Mouse (Mus musculus): ENCODE measurements around the gene Rps15. TPM values are rescaled to one million over a fixed set of nuclear protein-coding genes. Genes with fewer than 3 reads are reported as not detected.

Rps15 gene
- polyA plus RNA-seq, 1 experiment from 2014 or later: 723 TPM

DNA sequence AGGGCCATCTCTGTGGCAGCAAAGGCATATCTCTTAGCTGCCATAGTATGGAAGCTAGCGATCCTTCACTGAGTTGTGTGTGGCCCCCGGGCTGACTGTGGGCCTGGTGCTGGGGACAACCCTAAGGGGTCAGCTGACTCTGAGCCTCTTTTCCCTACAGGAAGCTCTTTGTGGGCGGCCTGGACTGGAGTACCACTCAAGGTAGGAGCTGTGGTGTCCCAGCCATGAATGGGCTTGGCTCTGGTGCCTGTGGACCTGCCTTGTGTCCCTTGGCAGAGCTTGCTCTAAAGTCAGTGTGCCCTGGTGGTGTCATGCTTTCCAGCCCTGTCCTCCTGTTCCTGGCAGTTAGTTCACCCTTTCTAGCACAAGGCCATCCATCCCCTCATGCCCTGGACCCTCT lies 18.4 kb upstream of the Rps15 start:
- Histone ChIP-seq H3K4me2 (ENCODE audit: low read length) (no peak overlapping the region), H3K27ac (replicated peaks in 1 of 2; ENCODE audit: control insufficient read depth in 1 of 2, insufficient read depth in 1 of 2, low read depth in 2 of 2, low read length in 2 of 2) (no peak overlapping the region), H3K9ac (ENCODE audit: low read length) (no peak overlapping the region), H3K4me1 (ENCODE audit: control insufficient read depth in 2 of 2, insufficient read depth in 2 of 2, low read length in 2 of 2) (peaks cover 10 to 16% of the 10 kb centered on the region in 2 experiments), H3K9me3 (ENCODE audit: control insufficient read depth, low read length) (no peaks in the 10 kb centered on the region), H3K27me3 (ENCODE audit: control insufficient read depth, insufficient read depth, low read length) (no peaks in the 10 kb centered on the region), H3K36me3 (ENCODE audit: control insufficient read depth, insufficient read depth, low read length) (peaks cover 75% of the 10 kb centered on the region), H3K4me3 (ENCODE audit: control insufficient read depth in 1 of 2, insufficient read depth in 1 of 2, low read depth in 1 of 2, low read length in 2 of 2) (no peak overlapping the region)
- WGBS: 76% methylated on average over 3 of the region's 3 CpGs
- no peak for ATAC-seq (ENCODE audit: insufficient number of reproducible peaks, insufficient read depth, low FRiP score, low read depth)

DNA sequence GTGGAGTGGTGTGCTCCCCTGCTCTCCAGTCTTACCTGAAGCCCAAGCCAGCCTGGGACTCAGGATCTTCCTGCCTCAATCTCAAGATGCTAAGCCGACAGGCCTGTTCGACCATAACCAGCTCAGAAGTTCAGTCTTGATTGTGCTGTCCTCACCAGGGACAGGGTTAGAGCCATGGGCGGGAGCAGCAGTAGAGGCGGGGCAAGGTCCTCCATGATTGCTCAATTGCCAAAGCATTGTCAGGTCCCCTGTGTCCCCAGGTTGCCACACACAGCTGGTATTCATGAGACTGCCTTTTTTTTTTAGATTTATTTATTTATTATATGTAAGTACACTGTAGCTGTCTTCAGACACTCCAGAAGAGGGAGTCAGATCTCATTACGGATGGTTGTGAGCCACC lies 16.0 kb upstream of the Rps15 start:
- Histone ChIP-seq H3K36me3 (ENCODE audit: control insufficient read depth, insufficient read depth, low read length) (peaks cover 88% of the 10 kb centered on the region), H3K27me3 (ENCODE audit: control insufficient read depth, insufficient read depth, low read length) (no peaks in the 10 kb centered on the region), H3K9ac (ENCODE audit: low read length) (no peak overlapping the region), H3K4me2 (ENCODE audit: low read length) (no peak overlapping the region), H3K27ac (replicated peaks in 1 of 2; ENCODE audit: control insufficient read depth in 1 of 2, insufficient read depth in 1 of 2, low read depth in 2 of 2, low read length in 2 of 2) (no peak overlapping the region), H3K4me1 (ENCODE audit: control insufficient read depth in 2 of 2, insufficient read depth in 2 of 2, low read length in 2 of 2) (peaks cover 6 to 9% of the 10 kb centered on the region in 2 experiments), H3K4me3 (ENCODE audit: control insufficient read depth in 1 of 2, insufficient read depth in 1 of 2, low read depth in 1 of 2, low read length in 2 of 2) (no peak overlapping the region), H3K9me3 (ENCODE audit: control insufficient read depth, low read length) (no peaks in the 10 kb centered on the region)
- no peak for ATAC-seq (ENCODE audit: insufficient number of reproducible peaks, insufficient read depth, low FRiP score, low read depth)
- 86% methylated on average over 4 of the region's 5 CpGs for WGBS

- H3K4me1 ChIP-seq (ENCODE audit: control insufficient read depth in 2 of 2, insufficient read depth in 2 of 2, low read length in 2 of 2): peaks cover 15 to 23% of the 10 kb centered on the region in 2 experiments
- 95% methylated on average over 9 of the region's 9 CpGs for WGBS
- no peak for ATAC-seq (ENCODE audit: insufficient number of reproducible peaks, insufficient read depth, low FRiP score, low read depth)
- H3K4me2 ChIP-seq (ENCODE audit: low read length): no peak overlapping the region
- no peaks in the 10 kb centered on the region for H3K9me3 ChIP-seq (ENCODE audit: control insufficient read depth, low read length)
- no peak overlapping the region for H3K4me3 ChIP-seq (ENCODE audit: control insufficient read depth in 1 of 2, insufficient read depth in 1 of 2, low read depth in 1 of 2, low read length in 2 of 2)
- no peak overlapping the region for H3K9ac ChIP-seq (ENCODE audit: low read length)
- H3K27me3 ChIP-seq (ENCODE audit: control insufficient read depth, insufficient read depth, low read length): no peaks in the 10 kb centered on the region
- peaks cover 97% of the 10 kb centered on the region for H3K36me3 ChIP-seq (ENCODE audit: control insufficient read depth, insufficient read depth, low read length)
- H3K27ac ChIP-seq (replicated peaks in 1 of 2; ENCODE audit: control insufficient read depth in 1 of 2, insufficient read depth in 1 of 2, low read depth in 2 of 2, low read length in 2 of 2): no peak overlapping the region
Observed at GRCm38 (mm10) chr10:80278390-80278789, 13.9 kb upstream of the Rps15 start.

DNA sequence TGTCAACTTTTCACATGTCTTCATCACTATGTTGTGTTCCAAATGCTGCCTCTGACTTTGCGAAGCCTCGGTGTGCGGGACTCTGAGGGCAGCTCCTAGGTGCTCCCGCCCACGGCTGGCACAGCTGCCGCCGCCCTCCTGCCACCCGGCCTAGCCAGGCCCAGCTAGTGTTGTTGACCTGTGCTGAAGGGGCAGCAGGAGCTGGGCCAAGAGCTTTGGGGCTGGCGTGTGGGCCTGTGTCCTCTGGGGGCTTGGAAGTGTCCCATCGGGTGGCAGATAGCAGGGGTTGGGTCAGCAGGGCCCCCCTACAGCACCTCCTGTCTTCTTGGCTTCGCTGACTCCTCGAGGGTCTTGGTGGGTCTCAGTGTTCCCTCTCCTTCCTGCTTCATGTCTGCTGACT lies 13.0 kb upstream of the Rps15 start:
- no peak for ATAC-seq (ENCODE audit: insufficient number of reproducible peaks, insufficient read depth, low FRiP score, low read depth)
- Histone ChIP-seq H3K27me3 (ENCODE audit: control insufficient read depth, insufficient read depth, low read length) (no peaks in the 10 kb centered on the region), H3K4me2 (ENCODE audit: low read length) (no peak overlapping the region), H3K27ac (replicated peaks in 1 of 2; ENCODE audit: control insufficient read depth in 1 of 2, insufficient read depth in 1 of 2, low read depth in 2 of 2, low read length in 2 of 2) (no peak overlapping the region), H3K9ac (ENCODE audit: low read length) (no peak overlapping the region), H3K4me3 (ENCODE audit: control insufficient read depth in 1 of 2, insufficient read depth in 1 of 2, low read depth in 1 of 2, low read length in 2 of 2) (no peak overlapping the region), H3K9me3 (ENCODE audit: control insufficient read depth, low read length) (no peaks in the 10 kb centered on the region), H3K36me3 (ENCODE audit: control insufficient read depth, insufficient read depth, low read length) (peaks cover 99% of the 10 kb centered on the region), H3K4me1 (ENCODE audit: control insufficient read depth in 2 of 2, insufficient read depth in 2 of 2, low read length in 2 of 2) (peaks cover 15 to 23% of the 10 kb centered on the region in 2 experiments)
- WGBS: 92% methylated on average over 12 of the region's 12 CpGs

- H3K4me3 ChIP-seq (ENCODE audit: control insufficient read depth in 1 of 2, insufficient read depth in 1 of 2, low read depth in 1 of 2, low read length in 2 of 2): no peak overlapping the region
- no peaks in the 10 kb centered on the region for H3K9me3 ChIP-seq (ENCODE audit: control insufficient read depth, low read length)
- peaks cover 99% of the 10 kb centered on the region for H3K36me3 ChIP-seq (ENCODE audit: control insufficient read depth, insufficient read depth, low read length)
- H3K4me2 ChIP-seq (ENCODE audit: low read length): no peak overlapping the region
- no peak for ATAC-seq (ENCODE audit: insufficient number of reproducible peaks, insufficient read depth, low FRiP score, low read depth)
- peak overlapping the region; percentile 9 to 71 for H3K27ac ChIP-seq (replicated peaks in 1 of 2; ENCODE audit: control insufficient read depth in 1 of 2, insufficient read depth in 1 of 2, low read depth in 2 of 2, low read length in 2 of 2)
- 48% methylated on average over 7 of the region's 7 CpGs for WGBS
- peak overlapping the region; percentile 36; the same call in 1 of the 2 replicates for H3K9ac ChIP-seq (ENCODE audit: low read length)
- H3K27me3 ChIP-seq (ENCODE audit: control insufficient read depth, insufficient read depth, low read length): no peaks in the 10 kb centered on the region
- H3K4me1 ChIP-seq (ENCODE audit: control insufficient read depth in 2 of 2, insufficient read depth in 2 of 2, low read length in 2 of 2): peaks cover 15 to 23% of the 10 kb centered on the region in 2 experiments
Observed at GRCm38 (mm10) chr10:80281304-80281703, 10.9 kb upstream of the Rps15 start.

- no peaks in the 10 kb centered on the region for H3K9me3 ChIP-seq (ENCODE audit: control insufficient read depth, low read length)
- WGBS: 65% methylated on average over 8 of the region's 8 CpGs
- peak overlapping the region; percentile 50 to 71 for H3K27ac ChIP-seq (replicated peaks in 1 of 2; ENCODE audit: control insufficient read depth in 1 of 2, insufficient read depth in 1 of 2, low read depth in 2 of 2, low read length in 2 of 2)
- H3K27me3 ChIP-seq (ENCODE audit: control insufficient read depth, insufficient read depth, low read length): no peaks in the 10 kb centered on the region
- ATAC-seq (ENCODE audit: insufficient number of reproducible peaks, insufficient read depth, low FRiP score, low read depth): no peak
- H3K4me1 ChIP-seq (ENCODE audit: control insufficient read depth in 2 of 2, insufficient read depth in 2 of 2, low read length in 2 of 2): peaks cover 15 to 23% of the 10 kb centered on the region in 2 experiments
- peak overlapping the region; percentile 36; the same call in 1 of the 2 replicates for H3K9ac ChIP-seq (ENCODE audit: low read length)
- no peak overlapping the region for H3K4me2 ChIP-seq (ENCODE audit: low read length)
- H3K36me3 ChIP-seq (ENCODE audit: control insufficient read depth, insufficient read depth, low read length): peaks cover 100% of the 10 kb centered on the region
- no peak overlapping the region for H3K4me3 ChIP-seq (ENCODE audit: control insufficient read depth in 1 of 2, insufficient read depth in 1 of 2, low read depth in 1 of 2, low read length in 2 of 2)
Observed at GRCm38 (mm10) chr10:80281921-80282371, 10.3 kb upstream of the Rps15 start.

GRCm38 (mm10) chr10:80282481-80283441 lies 9.5 kb upstream of the Rps15 start:
- peaks cover 15 to 23% of the 10 kb centered on the region in 2 experiments for H3K4me1 ChIP-seq (ENCODE audit: control insufficient read depth in 2 of 2, insufficient read depth in 2 of 2, low read length in 2 of 2)
- no peaks in the 10 kb centered on the region for H3K27me3 ChIP-seq (ENCODE audit: control insufficient read depth, insufficient read depth, low read length)
- WGBS: 76% methylated on average over 20 of the region's 20 CpGs
- H3K9ac ChIP-seq (ENCODE audit: low read length): 0 out of 2 replicates have a peak overlapping the region, but pooled peaks have one; percentile 8
- no peak for ATAC-seq (ENCODE audit: insufficient number of reproducible peaks, insufficient read depth, low FRiP score, low read depth)
- peak overlapping the region in 1 of 2 experiments; percentile 71; a peak in 2 of 4 replicates for H3K27ac ChIP-seq (replicated peaks in 1 of 2; ENCODE audit: control insufficient read depth in 1 of 2, insufficient read depth in 1 of 2, low read depth in 2 of 2, low read length in 2 of 2)
- H3K4me2 ChIP-seq (ENCODE audit: low read length): no peak overlapping the region
- peaks cover 100% of the 10 kb centered on the region for H3K36me3 ChIP-seq (ENCODE audit: control insufficient read depth, insufficient read depth, low read length)
- no peak overlapping the region for H3K4me3 ChIP-seq (ENCODE audit: control insufficient read depth in 1 of 2, insufficient read depth in 1 of 2, low read depth in 1 of 2, low read length in 2 of 2)
- H3K9me3 ChIP-seq (ENCODE audit: control insufficient read depth, low read length): no peaks in the 10 kb centered on the region

Data from heart, embryonic 14.5 days (tissue).